Mouse (Mus musculus) heart, postnatal 14 days (tissue): ENCODE data around the gene Adprh. TPM values are rescaled to one million over a fixed set of nuclear protein-coding genes. Genes with fewer than 3 reads are reported as not detected.
"Not testable (repeated sequence)": the region's sequence is repeated elsewhere in the genome, so short reads cannot be mapped to it uniquely, and the experiment has no call there.

Experiments
- DNase-seq, 2 experiments: peaks; one replicate each; pipeline ENCODE4 v3.0.0; 2021 to 2022
- intact Hi-C: fragments of 180-260 bp; cut with DNase I; formaldehyde crosslinking; loops from one replicate; pipeline ENCODE4 v1.15.1; 2025
- total RNA-seq, 2 experiments: library from RNA; stranded (reverse); gene quantifications; 2 replicates each; pipeline ENCODE4 v1.2.3; 2021

Adprh gene
- total RNA-seq, 2 experiments from 2014 or later: 26.6 to 27.7 TPM

DNA sequence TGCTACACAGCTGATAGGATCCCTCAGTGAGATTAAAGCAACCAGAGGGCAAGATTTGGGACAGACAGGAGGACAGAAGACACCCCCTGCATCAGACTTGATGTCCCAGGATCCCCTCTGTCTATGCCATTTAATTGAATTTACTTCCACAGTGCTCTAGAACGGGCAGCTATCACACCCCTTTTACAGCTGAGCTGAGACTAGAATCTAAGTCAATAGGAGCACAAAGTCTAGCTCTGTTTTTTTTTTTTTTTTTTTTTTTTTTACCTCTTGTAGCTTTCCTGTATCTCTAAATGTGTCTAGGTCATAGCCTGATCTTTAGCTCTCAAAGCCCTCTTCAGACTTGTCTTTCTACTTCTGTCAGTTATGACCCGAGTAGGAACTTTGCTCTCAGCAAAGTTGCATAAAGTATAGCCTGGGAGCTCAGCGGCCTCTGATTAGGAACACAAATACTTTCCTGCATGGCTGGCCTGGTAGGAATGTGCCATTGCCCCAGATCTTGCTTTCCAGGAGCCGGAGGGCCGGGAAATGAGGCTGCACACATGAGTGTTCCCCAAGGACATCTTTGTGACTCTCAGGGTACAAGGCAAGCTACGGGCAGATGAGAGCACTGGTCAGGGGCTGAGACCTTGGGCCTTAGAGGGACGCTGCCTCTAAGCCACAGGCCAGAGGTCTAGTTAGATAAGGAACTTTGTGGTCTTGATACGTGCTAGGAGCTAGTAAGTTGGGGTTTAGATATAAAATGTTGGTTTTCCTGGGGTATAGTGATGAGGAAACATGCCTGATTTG lies 15.6 kb upstream of the Adprh start:
- intact Hi-C loops: no loop called here
- no peak for DNase-seq

GRCm38 (mm10) chr16:38467091-38467916 lies 14.8 kb upstream of the Adprh start:
- no peak for DNase-seq
- intact Hi-C loops: no loop called here

GRCm38 (mm10) chr16:38466089-38466488 lies 13.6 kb upstream of the Adprh start:
- no peak for DNase-seq
- intact Hi-C loops: no loop called here

DNA sequence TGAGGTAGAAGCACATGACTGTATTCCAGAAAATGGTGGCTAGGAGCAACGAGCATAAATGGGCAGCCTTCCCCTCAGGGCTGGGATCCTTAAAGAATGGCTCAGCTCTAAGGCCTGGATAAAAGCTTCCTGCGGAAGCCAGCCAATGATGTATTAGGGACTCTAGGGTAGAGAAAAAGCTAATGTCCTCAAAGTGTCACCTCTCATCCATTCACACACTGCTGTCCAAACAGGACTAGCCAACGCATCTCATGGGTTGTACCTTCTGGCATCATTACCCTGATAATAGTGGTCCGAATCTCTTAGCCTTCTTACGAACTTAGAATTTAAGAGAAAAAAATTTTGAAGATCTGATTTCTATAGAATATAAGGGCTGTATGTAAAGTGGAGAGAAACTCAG lies 10.8 kb upstream of the Adprh start:
- intact Hi-C loops: no loop called here
- DNase-seq: no peak

GRCm38 (mm10) chr16:38462161-38462560 lies 9.7 kb upstream of the Adprh start:
- intact Hi-C loops: no loop called here
- DNase-seq: no peak

DNA sequence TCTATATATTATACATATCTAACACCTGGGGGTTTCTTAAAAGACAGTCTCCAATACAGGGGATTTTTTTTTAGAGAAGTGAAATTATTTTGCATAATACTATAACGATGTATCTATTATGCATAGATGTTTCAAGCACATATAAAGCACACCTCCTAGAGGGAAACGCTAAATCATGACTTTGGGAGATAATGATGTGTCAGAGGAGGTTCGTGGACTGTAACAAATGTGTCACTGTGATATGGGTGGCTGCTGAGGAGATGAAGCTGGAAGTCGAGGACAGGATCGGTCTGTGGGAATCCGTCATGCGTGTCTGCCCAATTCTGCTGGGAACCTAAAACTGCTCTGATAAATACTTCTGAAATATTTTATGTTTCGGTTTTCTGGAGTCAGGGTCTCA lies 9.2 kb upstream of the Adprh start:
- intact Hi-C loops: no loop called here
- DNase-seq: no peak

GRCm38 (mm10) chr16:38459990-38460389 lies 7.5 kb upstream of the Adprh start:
- intact Hi-C loops: no loop called here
- DNase-seq: no peak

DNA sequence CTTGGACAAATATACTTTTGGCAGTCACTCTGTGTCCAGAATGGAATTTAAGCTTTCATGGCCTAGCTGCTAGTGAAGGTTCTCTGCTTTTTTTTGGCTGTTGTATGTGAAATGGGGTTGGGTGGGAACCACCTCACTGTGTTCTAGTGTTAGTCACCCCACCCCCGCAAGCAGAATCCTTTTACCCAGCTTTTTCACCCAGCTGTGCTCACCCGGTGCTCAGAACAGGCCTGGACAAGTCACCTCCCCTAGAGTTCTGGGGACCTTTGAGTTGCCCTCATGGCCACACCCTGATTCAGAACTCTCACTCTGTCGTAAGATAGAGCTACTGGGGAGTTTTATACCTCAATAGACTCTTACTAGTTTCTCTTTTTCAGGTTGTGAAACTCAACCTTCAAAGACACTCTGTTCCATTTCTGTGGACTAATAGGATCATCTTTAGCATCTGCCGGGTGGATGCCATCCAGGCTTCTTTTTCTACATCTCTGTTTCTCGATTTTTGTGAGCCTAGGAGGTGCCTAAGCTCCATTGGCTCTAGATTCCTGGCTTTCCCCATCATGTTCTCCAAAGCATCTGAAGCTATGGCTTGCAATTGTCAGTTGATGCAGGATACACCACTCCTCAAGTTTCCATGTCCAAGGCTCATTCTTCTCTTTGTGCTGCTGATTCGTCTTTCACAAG lies 6.2 kb upstream of the Adprh start:
- no peak for DNase-seq
- intact Hi-C loops: no loop called here

DNA sequence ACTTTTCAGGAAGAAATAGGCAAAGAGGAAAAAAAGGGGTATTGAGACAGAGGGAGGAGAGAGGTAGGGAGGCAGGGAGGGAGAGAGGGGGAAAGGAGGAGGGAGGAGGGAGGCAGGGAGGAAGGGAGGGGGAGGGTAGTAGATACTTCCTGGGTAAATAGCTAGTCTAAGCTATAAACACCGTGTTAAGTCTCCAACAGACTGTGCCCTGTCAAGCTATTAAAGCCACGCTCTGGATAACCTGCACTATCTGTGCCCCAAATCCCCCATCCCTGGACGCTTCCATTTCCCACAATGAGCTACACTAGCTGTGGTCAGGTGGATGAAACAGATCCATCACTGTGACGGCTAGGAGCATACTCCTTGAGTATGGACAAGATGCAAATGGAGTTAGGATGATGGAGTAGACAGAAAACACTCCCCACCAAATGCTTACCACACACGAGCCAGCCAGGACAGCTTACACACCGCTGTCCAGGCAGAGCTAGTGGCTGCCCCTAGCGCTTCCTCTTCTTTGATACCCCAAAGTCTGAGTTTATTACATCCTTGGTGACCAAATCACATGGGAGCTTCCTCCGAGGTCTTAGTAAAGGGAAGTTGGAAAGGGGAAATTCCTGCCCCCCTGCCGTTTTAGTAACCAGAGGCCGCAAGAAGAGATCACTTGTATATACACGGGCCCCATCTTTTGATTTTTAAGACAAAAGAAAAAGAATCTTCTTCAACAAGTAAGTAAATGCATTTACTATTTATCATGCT lies 4.5 kb upstream of the Adprh start:
- DNase-seq: no peak
- intact Hi-C loops: no loop called here

GRCm38 (mm10) chr16:38455511-38456418 lies 3.3 kb upstream of the Adprh start, which contains the start of gene Cd80:
Cd80 (plus strand) TSS chr16:38455561.
- intact Hi-C loops: no loop called here
- DNase-seq: no peak

GRCm38 (mm10) chr16:38454533-38455254 lies 2.2 kb upstream of the Adprh start:
- no peak for DNase-seq
- intact Hi-C loops: no loop called here

DNA sequence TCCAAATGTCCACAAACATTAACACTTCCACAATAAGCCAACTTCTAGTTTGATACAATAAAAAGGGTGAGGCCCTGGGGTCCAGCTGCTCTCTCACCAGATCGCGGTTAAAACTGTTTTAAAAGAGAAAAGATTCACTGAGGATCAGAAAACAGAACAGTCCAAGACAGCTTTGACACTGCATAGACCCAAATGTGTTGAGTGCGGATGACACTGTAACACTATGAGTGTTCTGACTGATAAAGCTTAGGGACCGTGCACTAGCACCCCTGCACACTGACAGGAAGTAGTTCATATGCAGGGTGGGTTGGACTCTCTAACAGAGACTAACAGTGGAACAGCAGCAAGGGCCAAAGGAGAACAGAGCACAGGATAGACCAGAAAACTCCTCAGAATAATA lies 1.4 kb upstream of the Adprh start:
- intact Hi-C loops: loop anchor here (2.0 kb wide), 1 partner anchor 61 kb away; no protein-coding TSS in a partner anchor
- DNase-seq: no peak

- intact Hi-C loops: loop anchor here (2.0 kb wide), 1 partner anchor 60 kb away; no protein-coding TSS in a partner anchor
Measured at GRCm38 (mm10) chr16:38453203-38453553, 675 bp upstream of the Adprh start.

GRCm38 (mm10) chr16:38451421-38452205 lies 890 bp downstream of the Adprh start:
- peak in 1 of 2 experiments; percentile 25 for DNase-seq
- intact Hi-C loops: loop anchor here (2.0 kb wide), 1 partner anchor 59 kb away; no protein-coding TSS in a partner anchor

More at GRCm38 (mm10) chr16:38453203-38453553, 675 bp upstream of the Adprh start:
- DNase-seq: no peak

GRCm38 (mm10) chr16:38450707-38451106 lies 1.8 kb downstream of the Adprh start:
- DNase-seq: no peak
- intact Hi-C loops: no loop called here

DNA sequence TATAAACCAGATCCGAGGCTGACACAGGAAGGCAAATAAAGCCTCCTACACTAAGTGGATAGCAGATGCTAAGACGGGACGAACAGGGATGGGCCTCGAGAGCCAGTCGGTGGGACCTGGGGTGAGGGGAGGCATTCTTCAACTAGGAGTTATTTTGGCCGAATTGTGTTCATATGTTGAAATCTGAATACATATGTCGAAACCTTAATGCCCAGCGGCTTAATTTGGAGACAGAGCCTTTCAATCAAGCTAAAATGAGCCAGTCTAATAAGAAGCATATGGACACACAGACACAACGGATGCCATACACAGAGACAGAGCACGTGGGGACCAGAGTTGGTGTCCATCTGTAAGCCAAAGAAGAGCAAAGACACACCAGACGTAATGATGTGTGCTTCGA lies 4.0 kb downstream of the Adprh start:
- intact Hi-C loops: no loop called here
- no peak for DNase-seq

DNA sequence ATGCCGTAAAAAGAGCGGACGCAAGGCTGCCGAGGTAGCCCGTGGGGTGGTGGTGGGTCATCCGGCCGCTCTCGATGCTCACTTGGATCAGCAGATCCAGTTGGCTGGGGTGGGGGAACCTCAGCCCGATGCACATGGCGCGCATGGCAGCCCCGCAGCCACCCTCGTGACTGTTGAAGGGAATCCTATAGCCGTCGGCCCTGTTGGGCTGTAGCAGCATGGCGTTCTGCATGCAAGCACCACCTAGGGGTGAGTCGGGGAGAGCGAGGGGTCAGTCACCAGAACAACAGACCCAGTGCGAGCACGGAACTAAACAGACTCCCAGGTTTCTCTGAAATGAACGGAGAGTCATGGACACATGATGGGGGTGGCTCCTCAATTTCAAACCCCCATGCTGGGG lies 5.1 kb downstream of the Adprh start:
- intact Hi-C loops: no loop called here
- no peak for DNase-seq

GRCm38 (mm10) chr16:38446141-38446540 lies 6.4 kb downstream of the Adprh start:
- DNase-seq, intact Hi-C loops: not testable (repeated sequence)
